Mouse (Mus musculus): ENCODE results near the gene Dad1. TPM values are rescaled to one million over a fixed set of nuclear protein-coding genes. Genes with fewer than 3 reads are reported as not detected.
"Not testable (repeated sequence)": the region's sequence is repeated elsewhere in the genome, so short reads cannot be mapped to it uniquely, and the experiment has no call there.

The Dad1 gene
- polyA plus RNA-seq, 1 experiment: 162 TPM

DNA sequence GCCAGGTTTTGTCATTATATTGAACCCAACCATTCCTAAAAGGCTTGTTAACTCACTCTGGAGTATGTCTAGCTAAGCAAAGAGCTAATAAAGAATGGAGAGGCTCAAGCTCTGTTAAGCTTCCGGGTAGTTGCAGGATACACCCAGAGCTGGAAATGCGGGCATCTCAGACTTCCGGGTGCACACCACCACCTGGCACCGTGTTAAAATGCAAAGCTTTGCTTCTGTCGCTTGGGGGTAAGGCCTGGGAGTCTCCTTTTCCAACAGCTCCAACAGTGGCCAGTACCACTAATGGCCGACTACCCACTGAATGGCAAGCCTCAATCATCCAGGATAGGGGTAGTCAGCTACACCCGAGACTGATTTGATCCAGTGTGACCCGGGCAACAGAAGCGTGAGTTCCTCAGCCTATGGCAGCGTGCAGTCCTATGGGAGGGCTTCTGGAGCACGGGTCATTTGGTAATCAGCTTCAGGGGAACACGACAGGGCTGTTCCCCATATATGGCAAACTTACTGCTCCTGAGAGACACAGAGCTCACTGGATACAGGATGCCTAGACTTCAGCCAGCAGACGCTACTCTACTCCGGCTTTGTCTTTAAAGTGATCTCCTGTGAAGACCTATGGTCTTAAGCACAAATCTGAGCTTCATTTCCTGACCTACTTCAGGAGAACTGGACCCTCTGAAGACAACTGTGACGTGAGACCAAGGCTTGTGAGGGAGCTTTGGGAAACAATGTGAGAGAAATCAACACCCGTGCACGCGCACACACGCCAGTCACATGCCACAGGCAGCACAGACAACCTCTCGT is 19.5 kb downstream of the Dad1 start:
- Histone ChIP-seq H3K4me1 (ENCODE audit: control insufficient read depth, insufficient read depth, low read length) (0 out of 2 replicates have a peak, but pooled peaks cover 9% of the 10 kb centered on the region), H3K4me3 (ENCODE audit: insufficient read depth, low read length) (no peak overlapping the region), H3K27ac (ENCODE audit: insufficient read depth, low read length) (no peak overlapping the region)
- TF ChIP-seq POLR2A (IDR thresholded peaks at IDR 0.05; ENCODE audit: low read depth, low read length): no peak
- TF ChIP-seq CTCF (IDR thresholded peaks at IDR 0.05; ENCODE audit: borderline replicate concordance, insufficient read depth, low read length): no peak

DNA sequence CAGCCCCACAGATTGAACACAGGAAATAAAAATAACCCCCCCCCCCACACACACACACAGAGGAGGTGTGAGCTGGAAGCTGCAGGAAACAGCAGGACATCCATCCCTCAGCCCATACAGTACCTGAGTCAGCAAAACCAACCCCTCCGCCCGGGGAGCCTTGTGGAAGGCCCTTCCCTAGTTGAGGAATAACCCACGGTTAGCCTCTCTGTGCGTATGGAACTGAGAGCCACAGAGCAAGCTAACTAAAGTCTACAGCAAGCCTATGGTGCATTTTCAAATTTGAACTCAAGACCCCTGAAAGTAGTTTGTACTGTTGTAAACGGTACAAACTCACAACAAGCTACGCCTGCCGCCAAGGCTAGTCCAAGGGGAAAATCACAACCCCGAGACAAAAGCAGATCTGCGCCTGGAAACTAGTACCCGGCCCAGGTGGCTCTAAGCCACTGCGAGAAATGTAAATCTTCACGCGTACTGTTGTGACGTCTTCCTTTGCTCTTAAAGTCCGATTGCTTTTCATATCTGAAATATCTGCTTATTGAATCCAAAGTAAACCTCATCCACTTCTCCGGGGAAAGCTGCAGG is 20.3 kb downstream of the Dad1 start:
- Histone ChIP-seq H3K4me1 (ENCODE audit: control insufficient read depth, insufficient read depth, low read length) (0 out of 2 replicates have a peak, but pooled peaks cover 9% of the 10 kb centered on the region), H3K4me3 (ENCODE audit: insufficient read depth, low read length) (no peak overlapping the region), H3K27ac (ENCODE audit: insufficient read depth, low read length) (peak overlapping the region; percentile 1)
- TF ChIP-seq CTCF (IDR thresholded peaks at IDR 0.05; ENCODE audit: borderline replicate concordance, insufficient read depth, low read length): no peak
- TF ChIP-seq POLR2A (IDR thresholded peaks at IDR 0.05; ENCODE audit: low read depth, low read length): no peak

DNA sequence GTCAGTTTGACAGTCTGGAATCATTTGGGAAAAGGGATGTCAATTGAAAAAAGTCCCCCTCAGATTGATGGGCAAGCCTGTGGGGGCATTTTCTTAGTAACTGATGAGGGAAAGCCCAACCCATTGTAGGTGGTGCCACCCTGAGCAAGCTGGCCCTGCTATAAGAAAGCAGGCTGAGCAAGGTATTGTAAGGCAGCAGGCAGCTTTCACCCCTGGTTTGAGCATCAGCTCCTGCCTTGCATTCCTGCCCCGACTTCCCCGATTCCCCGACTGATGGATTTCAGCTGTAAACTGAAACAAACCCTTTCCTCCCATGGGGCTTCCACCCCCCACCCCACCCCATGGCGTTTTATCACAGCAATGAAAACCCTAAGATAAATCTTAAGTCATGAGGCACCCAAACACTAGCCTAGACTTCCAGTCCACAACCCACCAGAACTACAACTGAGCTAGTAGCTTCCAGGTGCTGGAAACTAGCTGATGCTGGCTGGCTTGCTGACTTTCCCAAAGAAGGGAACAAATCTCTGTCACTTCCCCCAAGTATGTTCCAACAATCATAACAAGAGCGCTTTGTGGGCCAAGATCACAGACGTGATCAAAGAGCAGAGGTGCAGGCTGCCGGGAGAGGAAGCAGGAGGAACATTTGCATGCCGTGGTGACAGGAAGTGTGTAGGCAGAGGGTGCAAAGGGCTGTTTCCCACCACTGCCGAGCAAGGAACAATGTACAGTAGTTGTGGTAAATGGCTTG is 20.9 kb downstream of the Dad1 start:
- 0 out of 2 replicates have a peak, but pooled peaks cover 9% of the 10 kb centered on the region for H3K4me1 ChIP-seq (ENCODE audit: control insufficient read depth, insufficient read depth, low read length)
- TF ChIP-seq CTCF (IDR thresholded peaks at IDR 0.05; ENCODE audit: borderline replicate concordance, insufficient read depth, low read length) (no peak), POLR2A (IDR thresholded peaks at IDR 0.05; ENCODE audit: low read depth, low read length) (no peak)
- H3K27ac ChIP-seq (ENCODE audit: insufficient read depth, low read length): peak overlapping the region; percentile 1
- no peak overlapping the region for H3K4me3 ChIP-seq (ENCODE audit: insufficient read depth, low read length)

DNA sequence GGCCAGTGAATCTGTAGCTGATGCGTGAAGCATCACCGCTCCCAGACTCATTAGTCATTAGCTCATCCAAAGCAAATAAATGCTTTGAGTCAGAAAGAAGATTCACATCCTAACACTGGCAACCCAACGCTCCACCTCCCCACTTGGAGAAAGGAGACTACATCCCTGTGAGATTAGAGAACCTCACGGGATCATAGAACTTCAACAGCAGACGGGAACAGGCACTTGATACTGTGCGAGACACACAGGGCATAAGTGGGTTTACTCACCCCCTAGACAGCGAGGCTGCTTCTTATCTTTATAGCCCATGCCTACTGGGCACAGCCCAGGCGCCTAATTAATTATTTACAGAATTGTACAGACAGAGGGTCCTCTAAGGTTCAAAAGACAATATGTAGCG is 21.8 kb downstream of the Dad1 start:
- no peak overlapping the region for H3K27ac ChIP-seq (ENCODE audit: insufficient read depth, low read length)
- H3K4me3 ChIP-seq (ENCODE audit: insufficient read depth, low read length): no peak overlapping the region
- H3K4me1 ChIP-seq (ENCODE audit: control insufficient read depth, insufficient read depth, low read length): peaks cover 14% of the 10 kb centered on the region; the same call in 1 of the 2 replicates
- TF ChIP-seq CTCF (IDR thresholded peaks at IDR 0.05; ENCODE audit: borderline replicate concordance, insufficient read depth, low read length) (no peak), POLR2A (IDR thresholded peaks at IDR 0.05; ENCODE audit: low read depth, low read length) (no peak)

DNA sequence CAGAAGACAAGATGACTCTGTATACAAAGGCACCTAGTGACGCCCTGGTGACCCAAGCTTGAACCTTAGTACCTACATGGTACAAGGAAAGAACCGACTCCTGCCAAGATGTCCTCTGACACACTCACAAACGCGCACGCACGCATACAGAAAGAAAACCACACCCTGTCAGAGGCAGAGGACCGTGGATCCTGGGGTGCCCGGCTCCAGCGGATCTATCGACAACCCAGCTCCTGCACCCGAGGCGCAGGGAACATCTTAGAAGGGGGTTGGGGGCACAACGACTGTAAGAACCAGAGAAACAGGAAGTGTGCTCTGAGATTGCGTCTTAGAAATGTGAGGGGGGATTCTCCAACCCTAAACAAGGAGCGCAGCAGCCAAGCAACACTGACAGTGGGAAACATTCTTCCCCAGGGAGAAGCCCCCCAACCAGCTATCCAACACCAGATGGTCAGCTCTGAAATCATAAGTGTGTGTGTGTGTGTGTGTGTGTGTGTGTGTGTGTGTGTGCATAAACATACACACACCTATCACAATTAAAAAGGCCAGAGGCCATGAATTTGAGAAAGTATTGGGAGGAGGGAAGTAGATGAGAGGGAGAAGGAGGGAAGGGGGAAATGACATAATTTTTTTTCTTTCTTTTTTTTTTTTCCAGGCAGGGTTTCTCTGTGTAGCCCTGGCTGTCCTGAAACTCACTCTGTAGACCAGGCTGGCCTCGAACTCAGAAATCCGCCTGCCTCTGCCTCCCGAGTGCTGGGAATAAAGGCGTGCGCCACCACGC is 22.5 kb downstream of the Dad1 start:
- Histone ChIP-seq H3K4me1 (ENCODE audit: control insufficient read depth, insufficient read depth, low read length) (peaks cover 14% of the 10 kb centered on the region; the same call in 1 of the 2 replicates), H3K4me3 (ENCODE audit: insufficient read depth, low read length) (no peak overlapping the region), H3K27ac (ENCODE audit: insufficient read depth, low read length) (no peak overlapping the region)
- no peak for TF ChIP-seq POLR2A (IDR thresholded peaks at IDR 0.05; ENCODE audit: low read depth, low read length)
- TF ChIP-seq CTCF (IDR thresholded peaks at IDR 0.05; ENCODE audit: borderline replicate concordance, insufficient read depth, low read length): no peak

DNA sequence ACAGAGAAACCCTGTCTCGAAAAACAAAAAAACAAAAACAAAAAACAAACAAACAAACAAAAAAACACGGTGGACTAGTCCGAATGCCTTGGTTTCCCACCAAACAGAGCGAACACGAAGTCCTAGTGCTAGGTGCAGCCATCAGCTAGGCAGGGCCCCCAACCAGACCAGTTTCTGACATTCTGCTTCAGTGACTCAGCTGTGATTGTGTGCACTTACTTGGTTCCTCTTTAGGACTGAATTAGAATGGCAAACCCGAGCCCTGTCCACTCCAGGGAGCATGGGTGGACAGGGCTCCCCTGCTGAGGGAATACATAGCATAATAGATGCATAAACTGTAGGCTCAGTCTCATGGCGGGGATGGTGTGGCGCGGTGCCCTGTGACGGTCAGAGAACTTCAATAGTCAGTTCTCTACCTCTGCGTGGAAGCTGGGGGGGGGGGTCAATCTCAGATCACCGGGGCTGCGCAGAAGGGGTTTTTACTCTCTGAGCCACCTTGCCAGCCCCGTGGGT is 23.2 kb downstream of the Dad1 start:
- Histone ChIP-seq H3K4me3 (ENCODE audit: insufficient read depth, low read length) (no peak overlapping the region), H3K27ac (ENCODE audit: insufficient read depth, low read length) (no peak overlapping the region), H3K4me1 (ENCODE audit: control insufficient read depth, insufficient read depth, low read length) (peaks cover 14% of the 10 kb centered on the region; the same call in 1 of the 2 replicates)
- no peak for TF ChIP-seq CTCF (IDR thresholded peaks at IDR 0.05; ENCODE audit: borderline replicate concordance, insufficient read depth, low read length)
- TF ChIP-seq POLR2A (IDR thresholded peaks at IDR 0.05; ENCODE audit: low read depth, low read length): no peak

DNA sequence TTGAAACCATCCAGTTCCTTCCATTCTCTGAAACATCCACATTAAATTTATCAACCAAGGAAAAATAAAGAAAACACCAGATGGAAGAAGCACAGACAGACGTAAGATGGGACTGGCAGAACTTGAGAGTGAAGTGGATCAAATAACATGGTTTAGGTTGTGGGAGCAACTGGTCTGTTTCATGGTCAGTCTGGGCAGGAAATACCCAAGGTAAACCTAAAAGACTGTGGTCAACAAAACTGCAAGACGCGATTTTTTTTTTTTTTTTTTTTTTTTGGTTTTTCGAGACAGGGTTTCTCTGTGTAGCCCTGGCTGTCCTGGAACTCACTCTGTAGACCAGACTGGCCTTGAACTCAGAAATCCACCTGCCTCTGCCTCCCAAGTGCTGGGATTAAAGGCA is 24.1 kb downstream of the Dad1 start:
- peaks cover 17% of the 10 kb centered on the region; the same call in 1 of the 2 replicates for H3K4me1 ChIP-seq (ENCODE audit: control insufficient read depth, insufficient read depth, low read length)
- not testable (repeated sequence) for H3K4me3 ChIP-seq (ENCODE audit: insufficient read depth, low read length); H3K27ac ChIP-seq (ENCODE audit: insufficient read depth, low read length)

DNA sequence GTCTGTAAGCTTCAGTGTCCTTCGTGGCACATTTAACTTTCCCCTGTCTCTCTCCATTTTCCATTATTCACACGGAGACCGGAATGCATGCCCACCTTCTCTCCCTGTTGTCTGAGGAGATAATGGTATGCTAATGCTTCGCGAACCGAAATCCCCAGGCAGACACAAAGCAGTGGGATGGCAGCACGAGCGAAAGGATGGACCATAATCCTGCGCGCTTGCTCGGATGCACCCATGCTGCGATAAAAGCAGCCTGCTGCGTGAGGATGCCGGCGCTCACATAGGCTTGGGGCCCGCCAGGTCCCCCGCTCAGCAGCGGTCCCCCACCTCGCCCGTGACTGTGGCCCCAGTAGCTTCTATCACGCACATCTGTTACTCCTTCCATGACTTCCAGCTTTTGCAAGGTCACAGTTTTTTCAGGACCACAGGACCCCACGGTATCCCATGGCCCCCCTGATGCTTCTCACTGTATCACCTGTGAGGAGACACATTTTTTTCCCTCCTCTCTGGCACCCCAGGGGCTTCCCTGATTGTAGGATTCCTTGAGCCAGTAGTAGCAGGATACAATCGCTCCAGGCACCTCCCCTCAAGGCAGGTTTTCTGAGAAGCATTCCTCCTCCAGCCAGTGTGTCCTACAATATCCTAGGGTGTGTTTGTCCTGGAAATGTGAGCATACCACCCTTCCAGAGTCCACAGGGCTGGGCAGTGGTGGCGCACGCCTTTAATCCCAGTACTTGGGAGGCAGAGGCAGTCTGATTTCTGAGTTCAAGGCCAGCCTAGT is 24.8 kb downstream of the Dad1 start:
- Histone ChIP-seq H3K4me1 (ENCODE audit: control insufficient read depth, insufficient read depth, low read length) (peaks cover 17% of the 10 kb centered on the region; the same call in 1 of the 2 replicates), H3K4me3 (ENCODE audit: insufficient read depth, low read length) (no peak overlapping the region), H3K27ac (ENCODE audit: insufficient read depth, low read length) (no peak overlapping the region)
- TF ChIP-seq POLR2A (IDR thresholded peaks at IDR 0.05; ENCODE audit: low read depth, low read length) (no peak), CTCF (IDR thresholded peaks at IDR 0.05; ENCODE audit: borderline replicate concordance, insufficient read depth, low read length) (no peak)

Measured in embryonic fibroblast, embryonic 13.5 days (primary cell).